Mouse (Mus musculus) kidney, adult 2 months (tissue): ENCODE data around the gene Tns2. TPM values are rescaled to one million over a fixed set of nuclear protein-coding genes. Genes with fewer than 3 reads are reported as not detected.

Source experiments
- DNase-seq: peaks from one replicate; pipeline ENCODE4 v3.0.0; 2021
- H3K27ac ChIP-seq: fragments of 200-500 bp; 2 replicates; pipeline ENCODE4 v1.5.1; 2012; ENCODE audit warnings: low read depth, low read length, control low read depth, inconsistent platforms; ENCODE audit not compliant: insufficient read depth
- H3K27me3 ChIP-seq: fragments of 200-500 bp; replicated peaks from 2 replicates; pipeline ENCODE4 v1.6.1; 2012; ENCODE audit warnings: mild to moderate bottlenecking, moderate library complexity, low read length, inconsistent platforms; ENCODE audit not compliant: control insufficient read depth, insufficient read depth
- H3K36me3 ChIP-seq: fragments of 200-500 bp; 2 replicates; pipeline ENCODE4 v1.6.1; 2012; ENCODE audit warnings: mild to moderate bottlenecking, moderate library complexity, low read length, inconsistent platforms; ENCODE audit not compliant: control insufficient read depth, insufficient read depth
- H3K4me1 ChIP-seq: fragments of 200-500 bp; 2 replicates; pipeline ENCODE4 v1.6.1; 2011; ENCODE audit warnings: low read length; ENCODE audit not compliant: control insufficient read depth, insufficient read depth
- H3K4me3 ChIP-seq: fragments of 200-500 bp; 2 replicates; pipeline ENCODE4 v1.5.1; 2011; ENCODE audit warnings: mild to moderate bottlenecking, low read depth, low read length, control low read depth; ENCODE audit not compliant: insufficient read depth
- CTCF ChIP-seq: fragments of 200-500 bp; conservative IDR thresholded peaks from 2 replicates; pipeline ENCODE4 v1.5.1; 2011; ENCODE audit warnings: low read depth, mild to moderate bottlenecking, control low read depth, low read length, moderate library complexity, mixed read lengths; ENCODE audit not compliant: insufficient read depth, insufficient read length
- POLR2A ChIP-seq: fragments of 200-500 bp; IDR thresholded peaks from one replicate; pipeline ENCODE4 v1.6.1; 2011; ENCODE audit warnings: low read depth, low read length, control low read depth
- whole genome bisulfite sequencing: fragments of 180-500 bp; shearing (Covaris S2); methylation state at CpG from one replicate; pipeline ENCODE4 v1.1.7; 2018; 5-methylcytosine and 5-hydroxymethylcytosine counted together
- polyA plus RNA-seq: library from polyadenylated mRNA; depleted of rRNA; stranded (reverse); fragments of >200 nt; gene quantifications from 2 replicates; pipeline ENCODE4 v1.2.3, GENCODE M21; 2012

Tns2 gene
- polyA plus RNA-seq, 1 experiment, result 124 TPM

DNA sequence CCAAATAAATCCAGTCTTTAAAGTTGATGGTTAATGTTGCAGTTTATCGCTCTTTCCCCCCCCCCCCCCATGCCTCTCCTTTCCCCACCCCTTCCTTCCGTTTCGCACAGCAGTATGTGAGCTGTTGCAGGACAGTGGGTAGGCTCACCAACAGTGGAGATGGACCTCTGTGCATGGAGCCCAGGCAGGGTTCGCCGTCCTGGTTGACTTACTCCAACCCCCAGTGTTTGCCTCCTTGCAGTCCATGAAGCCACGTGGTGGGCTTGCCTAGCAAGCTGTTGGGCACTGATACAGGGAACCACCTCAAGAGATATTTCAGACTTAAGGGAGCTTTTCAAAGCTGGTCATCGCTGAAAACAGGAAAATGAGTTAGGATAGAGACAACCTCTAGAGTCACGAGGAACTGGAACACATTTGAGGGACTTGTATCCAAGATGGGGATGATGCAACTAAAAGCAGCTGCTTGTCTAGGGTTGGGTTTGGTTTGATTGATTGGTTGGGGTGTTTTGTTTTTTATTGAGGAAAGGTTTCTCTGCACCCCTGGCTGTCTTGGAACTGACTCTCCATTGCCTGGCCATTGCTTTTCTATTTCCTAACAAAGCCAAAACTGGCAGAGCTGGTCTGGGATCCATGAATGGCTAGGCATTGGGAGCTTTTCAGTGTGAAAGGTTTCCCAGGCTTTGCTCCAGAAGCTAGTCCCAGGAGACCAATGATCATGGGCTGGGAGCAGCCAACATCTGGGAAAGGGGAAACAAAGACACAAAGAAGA lies 2.9 kb upstream of the Tns2 start:
- H3K36me3 ChIP-seq, result peaks cover 11% of the 10 kb centered on the region
- H3K27me3 ChIP-seq, result no peaks in the 10 kb centered on the region
- no peak overlapping the region for H3K4me3 ChIP-seq
- no peak for DNase-seq
- TF ChIP-seq CTCF (no peak), POLR2A (no peak)
- H3K27ac ChIP-seq, result 0 out of 2 replicates have a peak overlapping the region, but pooled peaks have one; percentile 30
- WGBS, result 66% methylated on average over 8 of the region's 8 CpGs
- peaks cover 21% of the 10 kb centered on the region for H3K4me1 ChIP-seq

DNA sequence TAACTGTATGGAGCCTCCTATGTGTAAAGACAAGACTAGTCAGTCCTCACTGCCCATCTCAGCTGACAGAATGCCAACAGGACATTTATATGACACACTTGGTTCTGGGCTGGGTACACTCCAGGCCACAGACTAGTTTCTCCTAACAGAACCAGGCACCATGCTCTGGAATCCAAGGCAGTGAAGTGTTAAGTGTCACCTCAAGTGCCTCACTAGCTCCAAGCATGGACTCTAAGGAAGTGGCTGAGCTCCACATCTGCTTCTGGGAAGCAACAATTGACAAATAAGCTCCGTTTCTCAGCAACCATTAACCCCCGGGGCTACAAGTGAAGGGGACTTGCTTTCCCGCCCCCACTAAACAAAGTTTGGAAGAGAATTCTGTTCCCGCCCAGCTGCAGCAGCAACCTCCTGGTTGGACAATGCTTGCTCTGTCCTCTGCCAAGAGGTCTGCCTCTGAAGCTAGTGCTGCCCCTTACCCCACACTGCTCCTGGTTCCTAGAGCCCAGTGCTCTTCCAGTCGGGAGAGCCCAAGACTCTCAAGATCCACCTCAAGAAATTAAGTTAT lies 2.1 kb upstream of the Tns2 start:
- peaks cover 26% of the 10 kb centered on the region for H3K4me1 ChIP-seq
- H3K4me3 ChIP-seq, result no peak overlapping the region
- TF ChIP-seq POLR2A (no peak), CTCF (no peak)
- DNase-seq, result no peak
- 55% methylated on average over 5 of the region's 5 CpGs for WGBS
- H3K27ac ChIP-seq, result no peak overlapping the region
- no peaks in the 10 kb centered on the region for H3K27me3 ChIP-seq
- H3K36me3 ChIP-seq, result peaks cover 10% of the 10 kb centered on the region

- no peak overlapping the region; the same call in 1 of the 2 replicates for H3K27ac ChIP-seq
Observed at GRCm38 (mm10) chr15:102099260-102099659, 953 bp upstream of the Tns2 start.

DNA sequence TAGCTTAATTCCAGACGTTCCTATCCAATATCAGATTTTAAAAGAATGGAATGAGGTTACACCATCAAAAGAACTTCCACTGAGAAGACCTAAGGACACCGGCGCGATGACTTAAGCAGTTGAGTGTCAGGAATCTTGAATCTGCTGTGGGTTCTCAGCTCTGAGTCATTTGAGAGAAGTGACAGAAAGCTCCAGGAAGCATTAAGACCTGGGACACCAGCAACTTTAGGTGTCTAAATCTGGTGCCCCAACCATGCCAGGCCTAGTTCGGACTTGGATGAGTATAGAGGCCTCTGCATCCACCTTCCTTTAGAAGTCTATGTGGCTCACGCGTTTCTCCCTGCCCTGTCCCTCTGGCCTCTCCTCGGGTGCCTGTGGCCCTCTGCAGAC lies 447 bp upstream of the Tns2 start:
- H3K27me3 ChIP-seq, result no peaks in the 10 kb centered on the region
- H3K36me3 ChIP-seq, result peaks cover 7% of the 10 kb centered on the region
- peak overlapping the region; percentile 59 for H3K4me3 ChIP-seq
- no peak for DNase-seq
- H3K27ac ChIP-seq, result peak overlapping the region; percentile 98
- 30% methylated on average over 8 of the region's 8 CpGs for WGBS
- no peak for TF ChIP-seq CTCF
- no peak for TF ChIP-seq POLR2A
- peaks cover 38% of the 10 kb centered on the region for H3K4me1 ChIP-seq

More at GRCm38 (mm10) chr15:102099260-102099659, 953 bp upstream of the Tns2 start:
- no peak overlapping the region for H3K4me3 ChIP-seq
- no peaks in the 10 kb centered on the region for H3K27me3 ChIP-seq
- 49% methylated on average over 5 of the region's 5 CpGs for WGBS
- H3K36me3 ChIP-seq, result peaks cover 7% of the 10 kb centered on the region
- no peak for TF ChIP-seq POLR2A
- no peak for TF ChIP-seq CTCF
- H3K4me1 ChIP-seq, result peaks cover 35% of the 10 kb centered on the region
- DNase-seq, result no peak

GRCm38 (mm10) chr15:102100996-102101671 lies 921 bp downstream of the Tns2 start:
- WGBS, result 13% methylated on average over 10 of the region's 10 CpGs
- Histone ChIP-seq H3K36me3 (peaks cover under 1% of the 10 kb centered on the region; the same call in 1 of the 2 replicates), H3K4me3 (peak overlapping the region; percentile 59), H3K4me1 (peaks cover 38% of the 10 kb centered on the region), H3K27me3 (no peaks in the 10 kb centered on the region), H3K27ac (peak overlapping the region; percentile 98)
- TF ChIP-seq POLR2A (no peak), CTCF (0 out of 2 replicates have a peak, but pooled peaks have one; percentile 21)
- DNase-seq, result peak; percentile 58

- peak; percentile 93 for DNase-seq
- peak overlapping the region; percentile 59 for H3K4me3 ChIP-seq
- WGBS, result 17% methylated on average over 11 of the region's 11 CpGs
Observed at GRCm38 (mm10) chr15:102101672-102102541, 1.7 kb downstream of the Tns2 start.

More at GRCm38 (mm10) chr15:102101672-102102541, 1.7 kb downstream of the Tns2 start:
- TF ChIP-seq POLR2A (peak; percentile 38), CTCF (no peak)
- no peaks in the 10 kb centered on the region for H3K27me3 ChIP-seq
- H3K36me3 ChIP-seq, result peaks cover under 1% of the 10 kb centered on the region; the same call in 1 of the 2 replicates
- peaks cover 42% of the 10 kb centered on the region for H3K4me1 ChIP-seq
- H3K27ac ChIP-seq, result peak overlapping the region; percentile 98
